Mouse (Mus musculus) kidney, postnatal 10 days (tissue): Measurements from ENCODE around the gene Cerk.
"Not testable (repeated sequence)": the region's sequence is repeated elsewhere in the genome, so short reads cannot be mapped to it uniquely, and the experiment has no call there.

Experiments used
- DNase-seq: peaks from one replicate; pipeline ENCODE4 v3.0.0; 2021; ENCODE audit warnings: mixed read lengths

The Cerk gene

DNA sequence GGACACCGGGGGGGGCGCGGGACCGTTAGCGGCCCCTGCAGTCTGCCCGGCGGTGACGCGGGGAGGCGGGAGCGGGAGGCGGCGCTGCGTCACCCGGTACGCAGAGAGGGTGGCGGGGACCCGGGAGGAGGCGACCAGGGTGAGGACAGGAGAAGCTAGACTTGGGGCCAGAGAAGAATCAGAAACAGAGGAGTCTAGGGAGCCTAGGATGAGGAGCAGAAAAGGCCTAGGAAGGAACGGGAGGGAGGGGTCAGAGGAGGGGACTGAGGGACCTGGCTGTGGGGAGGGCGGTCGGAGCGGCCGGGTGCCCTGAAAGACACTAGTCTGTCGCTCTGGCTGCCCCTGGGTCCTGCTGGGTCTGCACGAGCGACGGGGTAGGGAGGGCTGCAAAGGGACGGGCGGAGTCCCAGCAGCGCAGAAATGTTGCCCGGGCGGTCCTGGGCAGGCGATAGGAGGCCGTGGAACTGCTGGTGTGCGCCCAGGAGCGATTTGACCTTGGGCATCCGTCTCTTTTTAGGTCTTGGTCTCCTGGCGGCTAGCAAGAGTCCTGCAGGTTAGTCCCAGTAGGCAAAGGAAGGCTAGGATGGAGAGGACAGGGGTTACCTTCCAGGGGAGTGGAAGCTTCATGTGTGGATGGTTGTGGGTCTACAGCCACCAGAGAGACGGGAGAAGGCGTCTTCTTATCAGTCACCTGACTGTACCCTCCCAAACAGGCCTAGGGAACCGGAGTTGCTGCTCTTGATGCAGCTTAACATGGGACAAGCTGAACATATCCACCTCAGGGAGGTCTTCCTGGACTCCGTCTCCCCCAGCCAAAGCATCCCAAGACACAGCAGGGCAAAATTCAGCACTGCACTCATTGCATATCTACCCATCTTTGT, at the start of gene Cerk:
Cerk (minus strand) TSS at position 453 of the 881 bp plus-strand sequence.
- peak; percentile 88 for DNase-seq

- no peak for DNase-seq
Observed at GRCm38 (mm10) chr15:86234517-86235441, 48.8 kb upstream of the Cerk start.

- DNase-seq = no peak
Observed at GRCm38 (mm10) chr15:86234001-86234400, 48.1 kb upstream of the Cerk start.

GRCm38 (mm10) chr15:86231831-86232512, 46.0 kb upstream of the Cerk start:
- peak; percentile 61 for DNase-seq

DNA sequence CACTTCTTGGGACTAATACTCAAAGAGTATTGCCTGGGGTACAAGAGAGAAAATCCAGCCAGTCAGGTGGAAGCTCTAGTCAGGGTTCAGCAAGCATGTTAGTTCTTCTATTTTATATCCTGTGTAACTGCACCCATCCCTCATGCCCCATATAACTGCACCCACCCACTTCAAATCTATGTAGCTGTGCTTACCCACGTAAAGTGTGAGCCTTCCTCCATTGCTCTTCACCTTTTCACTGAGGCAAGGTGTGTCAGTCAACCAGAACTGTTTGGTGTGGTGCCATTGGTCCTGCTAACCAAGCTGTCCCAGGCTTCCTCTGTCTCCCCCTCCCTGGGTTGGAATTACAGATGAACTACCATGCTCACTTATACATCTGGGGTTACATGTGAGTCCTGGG, 45.2 kb upstream of the Cerk start:
- DNase-seq = no peak

- no peak for DNase-seq
Observed at GRCm38 (mm10) chr15:86229623-86230022, 43.7 kb upstream of the Cerk start.

- DNase-seq = peak; percentile 24
Observed at GRCm38 (mm10) chr15:86229088-86229487, 43.1 kb upstream of the Cerk start.

GRCm38 (mm10) chr15:86228186-86228585, 42.2 kb upstream of the Cerk start:
- peak; percentile 65 for DNase-seq

DNA sequence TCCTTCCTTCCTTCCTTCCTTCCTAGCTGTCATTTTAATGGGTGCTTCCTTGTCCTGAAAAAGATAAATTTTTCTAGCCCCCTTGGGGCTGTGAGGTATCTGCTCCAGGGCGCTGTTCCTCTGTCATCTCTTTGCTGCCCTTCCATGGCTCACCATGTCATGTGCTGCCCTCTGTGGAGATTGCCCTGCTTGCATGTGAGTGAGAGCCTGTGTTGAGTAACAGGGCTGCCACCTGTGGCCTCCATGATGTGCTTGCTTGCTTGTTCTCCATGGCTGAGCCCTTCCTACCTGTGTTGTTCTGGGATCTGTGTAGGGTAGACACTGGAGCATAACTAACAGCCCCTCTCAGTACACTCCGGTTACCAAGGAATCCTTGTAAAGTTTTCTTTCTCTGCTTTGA, 41.0 kb upstream of the Cerk start:
- DNase-seq = no peak

- DNase-seq = no peak
Observed at GRCm38 (mm10) chr15:86226221-86226620, 40.3 kb upstream of the Cerk start.

DNA sequence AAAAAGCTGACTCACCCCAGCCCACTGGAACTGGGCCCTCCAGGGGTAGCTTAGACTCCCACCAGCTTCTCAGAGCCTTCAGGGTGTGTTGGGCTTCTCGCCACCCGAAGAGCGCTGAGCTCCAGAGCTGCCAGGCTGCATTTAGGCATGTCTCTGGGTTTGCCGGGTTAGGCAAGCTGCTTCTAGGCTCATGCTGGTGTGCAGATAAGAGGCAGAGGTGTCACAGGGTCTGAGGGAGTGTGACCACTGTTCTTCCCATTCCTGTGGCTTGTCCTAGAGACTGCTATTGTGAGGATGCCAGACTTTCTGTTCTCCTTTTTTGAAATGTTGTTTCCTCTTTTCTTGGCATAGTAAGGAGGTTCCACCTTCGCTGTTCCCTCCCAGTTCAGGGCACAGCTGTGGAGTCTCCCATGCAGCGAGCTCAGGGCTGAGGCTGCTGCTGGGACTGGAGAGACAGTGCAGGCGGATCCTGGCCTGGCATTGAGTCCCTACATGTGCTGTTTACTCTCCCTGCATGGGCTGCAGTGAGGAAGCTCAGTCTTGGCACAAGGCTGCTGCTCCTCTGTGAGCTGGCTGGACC, 39.1 kb upstream of the Cerk start:
- DNase-seq = no peak

DNA sequence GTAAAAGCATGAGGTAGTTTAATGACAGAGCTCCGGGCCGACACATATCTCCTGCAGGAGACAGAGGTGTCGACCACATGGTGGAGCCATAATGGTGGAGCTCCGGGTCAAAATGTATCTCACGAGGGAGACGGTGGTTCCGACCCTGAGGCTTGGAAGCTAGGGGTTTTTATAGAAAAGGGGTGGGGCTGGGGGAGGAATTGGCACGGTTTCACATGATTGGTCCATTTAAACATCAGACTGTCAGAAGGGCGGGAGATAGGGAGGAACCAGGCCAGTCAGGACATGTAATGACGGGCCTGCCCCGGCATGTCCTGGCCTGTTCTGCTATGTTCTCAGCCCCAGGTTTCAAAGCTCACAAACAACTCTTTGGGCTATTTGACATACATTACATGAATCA, 36.0 kb upstream of the Cerk start:
- DNase-seq = not testable (repeated sequence)

- DNase-seq = no peak
Observed at GRCm38 (mm10) chr15:86221369-86221768, 35.4 kb upstream of the Cerk start.

DNA sequence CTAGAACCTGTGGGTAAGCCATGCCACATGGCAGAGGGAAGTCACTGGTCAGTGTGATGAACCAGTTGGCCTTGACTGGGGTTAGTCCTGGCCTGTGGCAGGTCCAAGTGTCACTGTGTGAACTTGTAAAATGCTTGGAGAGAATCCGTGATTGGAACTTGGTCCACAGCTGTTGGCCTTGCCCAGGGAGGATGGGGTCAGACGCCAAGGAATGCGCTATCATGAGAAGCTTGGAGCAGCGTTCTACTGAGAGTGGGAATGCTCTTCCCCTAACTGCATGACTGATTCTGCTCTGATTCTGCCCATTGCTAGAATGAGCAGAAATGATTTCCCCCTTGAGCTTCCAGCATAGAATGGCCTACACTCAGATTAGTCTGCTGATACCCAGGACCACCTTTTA, 34.8 kb upstream of the Cerk start:
- peak; percentile 33 for DNase-seq

- DNase-seq = peak; percentile 39
Observed at GRCm38 (mm10) chr15:86220229-86220630, 34.3 kb upstream of the Cerk start.

DNA sequence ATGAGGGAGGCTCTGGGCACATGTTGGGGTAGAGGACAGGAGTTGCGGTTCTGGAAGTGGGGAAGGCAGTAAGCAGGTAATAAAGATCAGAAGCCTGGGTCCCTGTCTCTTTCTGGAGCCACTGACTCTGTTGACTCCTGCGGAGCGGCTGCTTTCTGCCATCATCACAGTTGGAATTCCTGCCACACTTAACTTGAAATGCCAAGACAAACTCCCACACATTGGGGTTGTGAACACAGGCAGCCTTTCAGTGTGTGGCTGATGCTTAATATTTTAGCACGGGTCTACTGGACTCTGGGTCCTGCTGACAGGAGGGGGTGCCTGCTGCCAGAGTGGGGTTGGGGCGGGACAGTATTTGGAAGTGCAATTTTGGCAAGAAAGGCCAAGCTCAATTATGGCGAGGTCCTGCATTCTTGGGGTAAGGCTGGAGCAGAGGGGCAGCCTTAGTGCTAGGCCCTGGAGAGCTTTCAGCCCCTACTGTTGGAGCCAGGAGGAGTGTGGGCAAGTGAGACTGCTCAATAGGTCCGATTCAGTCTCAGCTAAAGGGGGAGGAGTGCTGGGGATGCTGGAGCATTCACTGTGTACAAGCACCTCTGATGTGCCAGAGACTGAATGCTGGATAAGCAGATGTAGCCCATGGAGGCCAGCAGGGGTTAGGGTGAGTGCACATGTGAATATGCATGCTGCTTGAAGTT, 33.7 kb upstream of the Cerk start:
- peak; percentile 32 for DNase-seq

DNA sequence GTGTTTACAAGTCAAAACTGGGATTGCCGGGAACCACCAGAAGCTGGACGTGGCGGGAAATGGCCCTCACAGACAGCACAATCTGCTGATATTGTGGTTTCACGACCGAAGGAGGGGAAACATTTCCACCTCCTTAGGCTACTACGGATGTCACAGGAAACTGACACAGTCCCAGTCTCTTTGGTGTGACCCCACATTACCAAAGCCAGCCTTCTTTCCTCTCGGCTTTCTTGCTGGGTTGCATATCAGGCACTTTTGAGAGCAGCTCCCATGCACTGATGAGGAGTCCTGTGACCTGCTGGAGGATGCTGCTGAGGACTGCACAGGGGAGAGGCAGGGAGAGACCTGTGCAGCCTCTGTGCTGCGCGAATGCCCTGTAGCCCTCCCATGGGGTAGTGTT, 30.7 kb upstream of the Cerk start:
- not testable (repeated sequence) for DNase-seq

GRCm38 (mm10) chr15:86214549-86215201, 28.7 kb upstream of the Cerk start:
- DNase-seq = peak; percentile 39

DNA sequence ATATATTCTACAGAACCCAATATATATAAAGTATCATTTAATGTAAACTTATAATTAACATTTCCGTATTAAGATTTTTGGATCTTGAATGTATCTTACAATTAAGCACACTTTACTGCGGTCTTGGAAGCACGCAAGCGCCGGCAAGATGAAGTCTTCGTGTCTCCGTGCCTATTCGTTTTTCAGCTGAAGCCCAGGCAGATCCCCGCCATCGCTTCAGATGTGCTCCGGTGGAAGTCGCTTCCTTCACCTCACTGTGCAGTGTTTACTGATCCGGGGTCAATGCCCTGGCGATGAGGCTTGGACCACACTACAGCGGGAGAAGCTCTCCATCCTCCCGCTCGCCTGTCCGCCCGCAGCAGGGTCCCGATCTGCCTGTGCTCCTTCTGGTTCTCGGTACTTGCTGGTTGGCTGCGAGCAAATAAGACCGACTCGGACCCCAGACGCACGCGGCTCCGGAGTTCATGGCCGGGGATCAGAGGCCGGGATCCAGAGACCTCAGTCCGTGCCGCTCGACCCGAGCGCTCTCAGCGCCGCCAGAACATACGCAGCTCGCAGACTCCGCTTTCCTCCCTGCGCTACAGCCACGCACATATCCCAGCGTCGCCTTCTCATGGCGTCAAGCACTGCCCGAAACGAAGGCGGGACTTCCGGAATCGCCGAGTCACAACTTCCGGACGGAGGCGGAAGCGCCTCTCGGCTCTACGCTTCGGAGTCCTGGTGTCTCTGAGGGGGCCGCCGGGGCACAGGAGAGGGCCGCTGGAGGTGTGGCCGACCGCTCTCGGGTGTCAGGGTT, 28.0 kb upstream of the Cerk start, which contains the start of gene Tbc1d22a:
Tbc1d22a (plus strand) TSS at position 707 of the 796 bp plus-strand sequence.
- DNase-seq = peak; percentile 96

DNA sequence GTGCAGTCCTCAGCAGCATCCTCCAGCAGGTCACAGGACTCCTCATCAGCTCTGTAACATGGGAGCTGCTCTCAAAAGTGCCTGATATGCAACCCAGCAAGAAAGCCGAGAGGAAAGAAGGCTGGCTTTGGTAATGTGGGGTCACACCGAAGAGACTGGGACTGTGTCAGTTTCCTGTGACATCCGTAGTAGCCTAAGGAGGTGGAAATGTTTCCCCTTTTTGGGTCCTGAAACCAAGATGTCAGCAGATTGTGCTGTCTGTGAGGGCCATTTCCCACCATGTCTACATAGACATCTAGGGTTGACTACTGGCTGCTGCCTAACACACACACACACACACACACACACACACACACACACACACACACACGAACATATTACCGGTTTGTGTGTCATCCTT, 26.3 kb upstream of the Cerk start:
- not testable (repeated sequence) for DNase-seq
